Mouse (Mus musculus) right cerebral cortex, postnatal 10 days (tissue): ENCODE results near the gene Nfe2l2.

Experiments used
- DNase-seq, 2 experiments: peaks; one replicate each; pipeline ENCODE4 v3.0.0; 2021; ENCODE audit warnings: low spot score in 2 of 2

The Nfe2l2 gene

DNA sequence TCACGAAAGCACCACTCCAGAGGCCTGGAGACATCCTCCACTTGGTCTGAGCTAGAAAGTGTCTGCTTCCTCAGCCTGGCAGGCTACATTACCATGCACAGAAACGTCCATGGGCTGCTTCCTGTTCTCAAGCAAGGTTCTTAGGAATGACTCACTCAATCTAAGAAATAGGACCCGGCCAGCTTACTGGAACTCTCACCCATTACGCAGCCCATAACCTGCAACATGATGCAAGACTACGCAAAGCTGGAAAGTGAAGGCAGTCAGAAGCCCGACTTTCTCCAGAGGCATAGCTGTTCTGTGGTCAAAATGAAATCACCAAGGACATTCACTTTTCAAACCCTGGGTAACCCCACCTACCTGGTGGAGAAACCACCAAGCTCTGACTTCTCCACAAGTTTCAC is 19.0 kb downstream of the Nfe2l2 start:
- no peak for DNase-seq

DNA sequence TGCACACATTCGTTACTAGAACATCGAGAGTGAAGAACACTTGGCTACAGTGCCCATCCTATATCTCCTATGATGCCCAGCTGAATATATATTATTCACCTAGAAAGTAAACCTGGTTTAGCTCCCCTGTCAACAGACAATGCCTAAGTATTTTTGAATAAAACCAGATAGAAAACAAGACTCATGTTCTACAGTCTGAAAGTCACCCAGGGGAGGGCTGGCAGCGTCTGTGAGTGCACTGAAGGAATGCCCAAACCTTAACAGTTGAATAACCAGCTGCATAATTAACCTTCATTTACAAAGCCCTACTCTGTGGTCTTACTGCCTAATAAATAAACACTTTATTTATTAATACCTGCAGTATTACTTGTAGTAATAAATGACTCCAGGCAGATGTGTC is 19.9 kb downstream of the Nfe2l2 start:
- no peak for DNase-seq

DNA sequence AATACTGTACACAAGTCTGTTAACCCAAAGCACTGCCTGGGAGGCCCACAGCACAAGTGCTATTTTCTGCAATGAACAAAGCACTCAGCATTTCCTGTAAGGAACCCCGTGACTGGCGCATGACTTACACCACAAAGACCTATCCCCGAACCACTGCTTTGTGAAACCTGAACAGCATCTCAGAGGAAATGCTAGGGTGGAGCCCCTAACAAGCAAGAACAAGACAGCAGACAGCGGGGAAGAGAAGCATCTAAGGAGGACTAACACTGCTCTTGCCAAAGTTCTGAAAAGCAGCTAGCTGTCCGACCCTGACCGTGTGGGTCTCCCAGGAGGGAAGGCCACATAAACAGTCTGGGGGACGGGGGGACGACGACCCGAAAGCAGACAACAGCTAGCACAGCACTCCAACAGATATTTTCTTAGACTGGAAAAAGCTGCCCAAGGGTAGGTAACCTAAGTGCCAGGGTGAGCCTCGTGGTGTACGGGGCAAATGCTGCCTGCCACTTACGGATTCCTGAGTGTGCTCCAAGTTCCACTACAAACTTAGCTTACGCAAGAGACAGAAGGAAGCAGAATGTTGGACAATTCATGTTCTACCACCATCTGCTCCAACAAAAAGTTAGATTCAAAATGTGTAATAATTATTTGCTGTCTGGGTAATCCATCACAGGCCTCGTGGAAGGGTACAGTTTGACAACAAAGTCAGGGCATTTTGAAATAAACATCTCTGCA is 21.3 kb downstream of the Nfe2l2 start:
- DNase-seq, result peak; percentile 37 to 53

DNA sequence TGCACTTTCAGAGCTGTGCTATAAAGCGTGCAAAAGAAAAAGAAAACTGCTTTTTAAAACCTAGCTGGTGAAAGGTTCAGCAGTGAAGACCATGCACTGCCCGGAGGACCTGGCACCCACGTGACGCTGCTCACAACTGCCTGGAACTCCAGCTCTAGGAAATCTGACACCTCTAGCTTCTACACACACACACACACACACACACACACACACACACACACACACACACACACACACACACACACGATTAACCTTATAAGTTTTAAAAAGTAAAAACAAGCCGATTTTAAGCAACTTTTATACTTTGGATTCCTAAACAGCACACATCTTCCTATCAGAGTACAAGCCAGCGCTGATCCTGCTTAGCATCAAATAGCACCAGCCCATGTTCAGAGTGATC is 23.0 kb downstream of the Nfe2l2 start:
- DNase-seq, result no peak

DNA sequence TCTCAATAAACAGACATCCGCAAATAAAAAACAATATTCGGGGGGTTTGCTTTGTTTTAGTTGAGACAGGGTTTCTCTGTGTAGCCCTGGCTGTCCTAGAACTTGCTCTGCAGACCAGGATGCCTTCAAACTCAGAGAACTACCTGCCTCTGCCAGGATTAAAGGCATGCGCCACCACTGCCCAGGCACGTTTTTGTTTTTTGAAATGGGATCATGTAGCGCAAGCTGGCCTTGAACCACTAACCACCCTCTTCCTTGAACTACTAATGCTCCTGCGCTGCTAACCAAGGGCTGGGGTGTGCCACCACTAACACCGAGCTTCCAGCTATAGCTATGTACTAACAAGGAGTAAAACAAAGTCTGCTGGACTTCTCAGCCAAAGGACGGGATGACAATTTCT is 24.5 kb downstream of the Nfe2l2 start:
- DNase-seq, result no peak

DNA sequence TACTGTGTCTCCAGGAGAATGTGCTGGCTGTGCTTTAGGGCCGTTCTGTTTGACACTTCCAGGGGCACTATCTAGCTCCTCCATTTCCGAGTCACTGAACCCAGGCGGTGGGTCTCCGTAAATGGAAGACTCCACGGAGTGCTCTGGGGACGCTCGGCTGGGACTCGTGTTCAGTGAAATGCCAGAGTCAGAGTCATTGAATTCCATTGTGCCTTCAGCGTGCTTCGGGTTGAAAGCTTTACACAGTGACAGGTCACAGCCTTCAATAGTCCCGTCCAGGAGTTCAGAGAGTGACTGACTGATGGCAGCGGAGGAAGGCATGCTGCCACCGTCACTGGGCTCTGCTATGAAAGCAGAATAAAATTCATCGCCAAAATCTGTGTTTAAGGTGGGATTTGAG is 27.9 kb downstream of the Nfe2l2 start:
- no peak for DNase-seq

DNA sequence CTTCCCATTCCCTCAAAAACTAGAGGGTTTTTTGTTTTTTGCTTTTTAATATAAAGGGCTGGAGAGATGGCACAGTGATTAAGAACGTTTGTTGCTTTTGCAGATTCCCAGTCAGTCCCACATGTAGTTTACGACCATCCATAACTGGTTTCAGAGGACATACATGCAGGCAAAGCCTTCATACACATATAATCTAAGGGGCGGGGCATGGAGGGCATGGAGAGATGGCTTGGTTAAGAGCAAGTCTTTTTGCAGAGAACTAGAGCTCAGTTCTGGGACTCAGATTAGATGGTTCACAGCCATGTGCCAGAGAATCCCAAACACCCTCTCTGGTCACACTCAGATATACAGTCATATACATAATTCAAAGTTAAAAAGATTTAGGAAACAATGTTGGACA is 31.9 kb downstream of the Nfe2l2 start:
- DNase-seq, result no peak

DNA sequence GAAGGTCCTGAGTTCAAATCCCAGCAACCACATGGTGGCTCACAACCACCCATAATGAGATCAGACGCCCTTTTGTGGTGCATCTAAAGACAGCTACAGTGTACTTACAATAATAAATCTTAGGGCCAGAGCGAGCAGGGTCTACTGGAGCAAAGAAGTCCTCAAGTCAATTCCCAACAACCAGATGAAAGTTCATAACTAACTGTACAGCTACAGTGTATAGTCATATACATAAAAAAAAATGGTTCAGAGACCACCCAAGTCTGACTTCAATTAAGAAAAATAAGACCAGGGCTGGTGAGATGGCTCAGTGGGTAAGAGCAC is 33.1 kb downstream of the Nfe2l2 start:
- DNase-seq, result no peak

DNA sequence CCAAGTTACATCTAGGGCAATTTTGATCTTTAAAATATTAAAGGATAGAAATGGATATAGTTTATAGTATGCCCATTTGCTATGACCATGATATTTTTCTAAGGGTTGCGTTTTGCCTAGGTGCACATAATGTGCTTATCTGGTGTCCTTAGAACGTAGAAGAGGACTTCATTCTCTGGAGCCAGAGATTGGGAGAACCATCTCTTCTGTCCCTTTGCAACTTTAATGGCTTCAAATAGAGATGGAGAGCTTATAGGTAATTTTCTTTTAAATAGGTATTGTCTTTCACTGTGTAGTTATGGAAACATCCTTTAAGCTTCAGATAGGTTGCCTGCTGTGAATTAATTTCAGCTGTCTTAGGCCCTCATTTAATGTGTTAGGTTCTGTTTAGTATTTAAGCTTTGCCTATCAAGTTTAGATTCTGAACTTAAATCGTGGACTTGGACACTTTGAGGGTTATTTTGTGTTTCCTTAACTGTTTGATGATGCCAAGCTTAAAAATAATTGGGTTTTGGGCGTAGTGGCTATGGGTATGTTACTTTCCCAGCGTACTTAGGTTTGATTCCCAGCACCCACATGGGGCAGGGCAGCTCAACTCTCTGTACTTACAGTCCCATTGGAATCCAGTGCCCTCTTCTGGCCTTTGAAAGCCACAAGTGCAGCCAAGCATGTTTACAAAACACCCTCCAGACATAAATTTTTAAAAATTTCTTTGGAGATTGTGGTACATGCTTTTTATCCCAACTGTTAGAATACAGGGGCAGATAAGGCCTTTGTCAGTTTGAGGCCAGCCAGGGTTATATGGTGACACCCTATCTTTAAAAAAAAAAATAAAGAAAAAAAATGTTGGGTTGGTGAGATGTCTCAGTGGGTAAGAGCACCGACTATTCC is 33.8 kb downstream of the Nfe2l2 start:
- DNase-seq, result no peak

DNA sequence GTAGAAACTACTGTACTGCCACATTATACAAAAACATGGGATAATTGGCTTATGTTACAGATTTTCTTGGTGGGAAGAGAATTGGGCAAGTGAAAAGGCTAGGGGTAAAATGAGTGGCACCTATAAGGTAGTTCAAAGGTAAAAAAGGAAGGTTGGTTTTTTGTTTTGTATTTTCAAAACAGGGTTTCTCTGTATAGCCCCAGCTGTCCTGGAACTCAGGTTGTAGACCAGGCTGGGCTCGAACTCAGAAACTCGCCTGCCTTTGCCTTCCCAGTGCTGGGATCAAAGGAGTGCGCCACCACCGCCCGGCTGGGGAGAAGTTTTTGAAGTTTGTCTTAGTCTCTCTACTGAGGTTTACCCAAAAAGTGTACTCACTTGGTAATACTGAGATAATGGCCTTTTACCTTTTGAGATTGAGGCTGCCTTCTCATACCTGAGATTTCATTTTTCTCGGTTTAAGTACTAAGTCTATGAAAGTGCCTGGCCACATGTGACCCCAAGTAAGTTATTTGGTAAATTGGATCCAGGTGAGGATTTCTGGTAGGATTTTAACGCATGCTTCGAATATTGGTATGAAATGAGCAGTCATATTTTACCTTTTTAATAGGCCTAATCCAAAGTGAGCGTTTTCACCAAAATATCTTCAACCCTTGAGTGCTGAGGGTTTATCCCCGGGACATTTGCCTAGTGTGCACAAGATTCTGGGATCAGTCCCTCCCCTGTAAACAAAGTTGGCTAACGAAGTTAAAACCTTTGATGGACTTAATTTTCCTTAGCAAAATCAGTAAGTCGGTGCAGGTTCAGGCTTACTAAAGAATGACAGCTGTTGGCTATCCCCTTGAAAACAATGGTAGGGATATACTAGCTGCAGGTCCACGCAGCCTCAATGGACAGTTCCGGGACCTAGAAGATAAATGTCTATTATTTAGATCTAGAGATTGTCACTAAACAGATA is 34.7 kb downstream of the Nfe2l2 start:
- DNase-seq, result no peak

DNA sequence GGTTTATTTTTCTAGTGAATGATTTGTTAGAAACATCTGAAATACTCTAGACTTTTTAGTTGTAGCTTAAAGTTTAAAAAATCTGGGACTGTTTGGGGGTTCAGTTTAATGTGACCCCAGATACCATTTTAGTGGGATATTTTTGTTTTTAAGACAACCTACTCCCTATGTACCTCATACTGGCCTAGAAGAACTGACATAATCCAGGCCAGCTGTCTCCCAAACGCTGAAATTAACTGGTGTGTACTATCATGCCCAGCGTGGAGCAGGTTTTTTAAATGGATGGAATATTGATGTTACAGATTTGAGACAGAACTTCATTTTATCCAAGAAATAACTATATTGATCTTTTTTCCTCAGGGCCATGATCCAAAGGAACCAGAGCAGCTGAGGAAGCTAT is 43.3 kb downstream of the Nfe2l2 start:
- DNase-seq, result no peak

DNA sequence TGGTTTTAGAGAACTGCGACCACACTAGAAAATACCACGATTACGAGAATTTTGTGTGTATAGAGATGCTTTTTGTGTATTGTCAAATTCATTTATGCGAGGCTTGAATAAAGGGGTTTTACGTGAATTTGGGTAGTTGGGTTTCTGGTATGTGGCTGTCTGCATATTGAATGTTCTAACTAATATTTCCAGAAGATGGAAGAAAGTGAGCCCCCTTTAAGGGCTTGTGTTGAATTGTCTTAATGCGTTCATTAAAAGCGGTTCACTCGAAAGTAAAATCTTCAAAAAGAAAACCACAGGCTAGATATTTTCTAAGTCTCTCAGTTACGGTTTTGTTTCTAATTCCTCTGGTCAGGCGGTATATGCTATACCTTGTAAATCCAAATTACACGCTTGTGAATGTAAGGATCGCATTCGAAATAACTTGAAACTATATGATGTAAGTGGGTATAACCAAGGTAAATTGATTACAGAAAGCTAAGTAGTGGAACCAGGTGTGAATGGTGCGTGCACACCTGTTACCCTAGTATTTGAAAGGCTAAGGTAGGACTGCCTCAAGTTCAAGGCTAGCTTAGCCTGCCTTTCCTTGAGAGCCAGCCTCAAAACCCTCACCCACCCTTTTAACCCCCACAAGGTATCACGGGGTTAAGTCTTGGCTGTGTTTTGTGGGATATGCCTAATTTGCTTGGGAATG is 44.0 kb downstream of the Nfe2l2 start:
- DNase-seq, result no peak

DNA sequence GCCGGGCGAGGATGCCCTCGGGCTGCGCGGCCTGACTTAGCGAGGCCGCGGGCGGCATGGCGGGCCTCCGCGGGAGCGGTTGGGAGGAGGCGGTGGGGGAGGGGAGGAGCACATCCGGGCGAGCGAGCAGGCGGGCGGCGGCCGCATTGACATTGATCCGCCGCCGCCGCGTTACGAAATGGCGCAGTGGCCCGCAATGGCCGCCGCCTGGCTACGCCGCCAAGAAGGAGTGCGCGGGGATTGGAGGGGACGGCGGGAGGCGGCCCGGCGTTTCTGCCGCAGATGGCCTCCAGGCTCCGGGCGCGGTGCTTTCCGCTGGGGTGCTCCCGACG is 44.8 kb downstream of the Nfe2l2 start:
- DNase-seq, result peak; percentile 94 to 96

DNA sequence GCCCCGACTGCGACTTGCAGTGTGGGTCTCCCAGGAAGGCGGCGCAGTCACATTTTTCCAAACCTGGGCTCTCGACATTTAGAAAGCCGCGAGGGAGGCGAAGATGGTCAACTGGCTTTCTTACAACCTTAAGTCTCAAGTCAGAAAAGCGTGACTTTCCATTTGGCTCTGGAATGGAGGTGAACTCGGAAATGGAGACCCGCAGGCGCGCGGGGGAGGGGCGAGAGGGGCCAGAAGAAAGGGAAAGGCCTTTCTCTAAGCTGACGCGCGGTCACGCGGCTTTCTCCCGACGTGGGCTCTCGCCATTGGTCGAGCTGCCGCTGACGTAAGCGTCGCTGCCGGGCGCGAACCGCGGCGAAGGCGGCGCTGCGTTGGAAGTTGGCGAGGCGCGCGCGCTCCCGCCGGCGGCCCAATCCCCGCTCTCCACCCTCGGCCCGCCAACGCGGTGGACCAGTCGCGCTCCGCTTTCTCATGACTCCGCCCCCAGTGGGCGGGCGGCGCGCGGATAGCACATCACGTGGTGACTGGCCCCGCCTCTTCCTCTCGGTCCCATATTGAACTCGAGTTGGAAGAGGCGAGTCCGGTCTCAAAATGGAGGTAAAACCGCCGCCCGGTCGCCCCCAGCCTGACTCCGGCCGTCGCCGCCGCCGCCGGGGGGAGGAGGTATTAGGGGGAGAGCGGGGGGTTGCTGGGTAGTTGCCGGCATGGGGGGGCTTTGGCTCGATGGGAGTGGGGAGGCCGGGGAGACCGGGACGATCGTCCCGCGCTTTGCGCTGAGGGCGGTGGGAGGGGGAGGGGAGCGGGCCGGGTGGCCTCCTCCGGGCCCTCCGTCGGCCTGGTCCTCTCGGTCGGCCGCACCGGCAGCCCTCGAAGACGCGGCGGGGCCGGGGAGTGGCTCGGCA is 45.5 kb downstream of the Nfe2l2 start, which contains the start of gene Hnrnpa3:
Gene Hnrnpa3, plus strand, starts transcription at position 535 of the 902 bp plus-strand sequence.
- DNase-seq, result peak; percentile 99

DNA sequence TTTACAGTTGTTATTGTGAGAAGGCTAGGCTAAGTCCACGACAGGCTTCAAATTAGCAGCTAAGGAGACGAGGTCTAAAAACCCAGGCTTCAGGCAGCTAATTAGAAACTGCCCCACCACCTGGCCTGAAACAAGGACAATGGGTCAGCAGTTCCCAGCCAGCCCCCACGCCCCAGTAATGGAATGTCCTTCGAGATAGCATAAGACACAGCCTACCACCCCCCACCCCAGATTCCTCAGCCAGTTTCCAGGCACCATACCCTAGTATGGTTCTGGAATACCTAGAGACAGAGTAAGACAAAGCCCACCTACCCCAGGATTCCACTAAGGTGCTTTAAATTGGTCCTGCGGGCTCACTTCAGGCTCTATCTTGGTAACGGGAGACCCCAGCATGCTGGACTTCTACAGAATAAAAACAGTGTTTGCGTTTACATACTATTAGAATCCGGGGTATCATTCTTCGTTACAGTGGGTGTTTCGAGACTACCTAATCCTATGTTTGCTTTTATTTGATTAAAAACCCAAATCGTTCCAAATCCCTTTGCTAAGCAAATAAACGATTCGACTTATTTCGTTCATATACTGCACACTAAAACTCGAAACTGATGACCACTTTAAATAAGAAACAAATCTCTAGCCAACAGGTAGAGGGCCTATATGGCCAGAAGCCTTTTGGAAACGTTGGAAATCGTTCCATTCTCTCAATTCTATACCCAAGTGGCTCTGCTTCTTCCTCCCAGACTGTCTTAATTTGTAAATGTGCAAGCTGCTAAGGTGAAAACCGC is 46.3 kb downstream of the Nfe2l2 start:
- peak in 1 of 2 experiments; percentile 43 for DNase-seq

DNA sequence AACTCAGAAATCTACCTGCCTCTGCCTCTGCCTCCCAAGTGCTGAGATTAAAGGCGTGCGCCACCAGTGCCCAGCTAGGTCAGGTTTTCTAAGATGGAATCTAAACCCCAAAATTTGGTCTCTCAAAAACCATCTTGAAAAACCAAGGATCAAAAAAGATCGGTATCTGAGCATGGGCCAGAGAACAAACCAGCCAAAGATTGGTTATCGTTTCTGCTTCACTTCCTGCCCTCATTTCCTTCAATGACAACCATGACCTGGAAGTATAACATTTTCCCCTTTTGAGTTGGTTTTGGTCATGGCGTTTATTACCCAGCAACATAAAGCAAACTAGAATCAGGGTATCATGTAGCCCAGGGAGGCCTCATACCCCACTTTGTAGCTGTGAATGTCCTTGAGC is 47.5 kb downstream of the Nfe2l2 start:
- no peak for DNase-seq

DNA sequence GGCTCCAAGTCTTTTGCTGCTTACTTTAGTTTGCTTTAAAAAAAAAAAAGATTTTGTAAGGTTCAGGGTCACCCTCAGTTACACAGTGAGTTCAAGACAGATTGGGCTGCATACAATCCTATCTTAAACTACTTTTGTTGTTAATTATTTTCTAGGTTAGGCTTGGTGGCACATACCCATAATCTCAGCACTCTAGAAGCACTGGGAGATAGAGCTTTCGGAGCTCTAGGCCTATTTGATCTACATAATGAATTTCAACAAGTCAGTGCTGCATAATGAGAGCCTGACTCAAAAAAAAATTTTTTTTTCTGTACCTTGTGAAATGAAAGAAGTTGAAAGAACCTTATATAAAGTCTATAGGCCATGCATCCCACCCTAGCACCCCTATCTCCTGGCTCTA is 49.8 kb downstream of the Nfe2l2 start:
- no peak for DNase-seq

DNA sequence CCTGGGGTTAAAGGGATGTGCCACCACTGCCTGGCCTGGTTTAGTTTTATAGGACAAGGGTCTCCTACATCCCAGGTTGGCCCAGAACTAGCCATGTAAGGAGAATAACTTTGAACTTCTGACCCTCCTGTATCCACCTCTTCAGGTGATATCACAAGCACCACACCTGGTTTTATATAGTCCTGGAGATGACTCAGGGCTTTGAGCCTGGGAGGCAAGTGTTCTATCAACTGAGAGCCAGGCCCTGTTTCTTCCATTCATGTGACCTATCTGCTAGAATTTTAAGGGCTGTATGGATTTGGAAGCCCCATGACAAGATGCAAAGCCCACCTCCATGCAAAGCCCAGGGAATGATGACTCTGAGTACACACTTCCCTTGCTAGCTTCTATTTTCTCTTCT is 51.3 kb downstream of the Nfe2l2 start:
- DNase-seq, result no peak

DNA sequence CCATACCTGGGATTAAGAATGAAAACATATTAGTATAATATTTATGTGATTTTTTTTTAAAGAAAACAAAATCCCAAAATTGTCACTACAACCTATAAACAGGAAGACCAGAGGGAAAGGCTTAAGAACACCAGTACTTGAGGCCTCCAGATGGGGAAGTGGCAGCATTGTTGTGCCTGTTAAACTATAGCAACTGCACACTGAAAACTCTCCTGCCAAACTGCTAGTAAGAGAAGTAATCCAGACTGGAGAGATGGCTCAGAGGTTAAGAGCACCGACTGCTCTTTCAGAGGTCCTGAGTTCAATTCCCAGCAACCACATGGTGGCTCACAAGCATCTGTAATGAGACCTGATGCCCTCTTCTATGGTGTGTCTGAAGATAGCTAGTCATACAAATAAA is 54.0 kb downstream of the Nfe2l2 start:
- DNase-seq, result no peak

DNA sequence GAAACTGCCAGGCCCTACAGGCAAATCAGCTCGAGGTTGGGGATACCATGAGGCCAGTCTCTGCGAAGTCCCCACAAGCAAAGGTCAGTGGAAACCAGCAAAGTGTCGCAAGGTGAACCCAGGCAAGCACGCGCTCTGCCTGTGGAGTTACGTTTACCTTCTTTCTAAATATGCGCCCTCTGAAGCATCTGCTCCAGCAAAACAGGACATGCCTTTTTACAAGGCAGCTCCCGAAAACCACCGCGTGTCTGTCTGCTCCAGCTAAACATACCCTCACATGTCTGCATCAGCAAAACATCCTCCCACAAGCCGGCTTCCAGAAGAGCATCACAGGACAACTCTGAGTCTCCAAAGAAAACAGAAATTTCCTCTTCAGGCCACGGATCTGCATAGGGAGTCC is 59.2 kb downstream of the Nfe2l2 start:
- no peak for DNase-seq
